Mouse (Mus musculus) lung, embryonic 14.5 days (tissue): Measurements from ENCODE around the gene Asic3. TPM values are rescaled to one million over a fixed set of nuclear protein-coding genes. Genes with fewer than 3 reads are reported as not detected.

Experiments used
- ATAC-seq: fragments of 200-750 bp; cut with Nextera tagmentation; 2 replicates; pipeline ENCODE4 v1.8.0; 2017; ENCODE audit warnings: mild to moderate bottlenecking, moderate TSS enrichment, moderate library complexity; ENCODE audit not compliant: insufficient read depth
- DNase-seq: peaks from one replicate; pipeline ENCODE4 v3.0.0-alpha.2; 2015
- H3K27ac ChIP-seq: fragments of 300-500 bp; sonication (generic); 2 replicates; pipeline ENCODE4 v1.5.1; 2014; ENCODE audit warnings: low read depth, mild to moderate bottlenecking, moderate library complexity
- H3K27me3 ChIP-seq: fragments of 300-500 bp; sonication (generic); 2 replicates; pipeline ENCODE4 v1.6.1; 2014; ENCODE audit warnings: low read length, control low read depth; ENCODE audit not compliant: insufficient read depth
- H3K36me3 ChIP-seq: fragments of 300-500 bp; sonication (generic); 2 replicates; pipeline ENCODE4 v1.6.1; 2014; ENCODE audit warnings: control low read depth; ENCODE audit not compliant: insufficient read depth
- H3K4me1 ChIP-seq: fragments of 300-500 bp; sonication (generic); 2 replicates; pipeline ENCODE4 v1.6.1; 2014; ENCODE audit warnings: antibody characterized with exemption, control low read depth; ENCODE audit not compliant: insufficient read depth
- H3K4me2 ChIP-seq: fragments of 300-500 bp; sonication (generic); 2 replicates; pipeline ENCODE4 v1.6.1; 2014; ENCODE audit warnings: mild to moderate bottlenecking
- H3K4me3 ChIP-seq: fragments of 300-500 bp; sonication (generic); 2 replicates; pipeline ENCODE4 v1.5.1; 2014; ENCODE audit warnings: low read depth, low read length
- H3K9ac ChIP-seq: fragments of 300-500 bp; sonication (generic); 2 replicates; pipeline ENCODE4 v1.6.1; 2014
- H3K9me3 ChIP-seq: fragments of 300-500 bp; sonication (generic); 2 replicates; pipeline ENCODE4 v1.6.1; 2016; ENCODE audit warnings: low read depth, low read length, control low read depth
- CTCF ChIP-seq: IDR thresholded peaks from 2 replicates; pipeline ENCODE4 v1.5.1; 2016; ENCODE audit warnings: antibody characterized with exemption, low read depth
- WGBS: fragments of 180-500 bp; shearing (Covaris S2); extraction: QIAGEN DNeasy Blood & Tissue Kit; methylation state at CpG from one replicate; pipeline ENCODE4 v1.1.7; 2014; 5-methylcytosine and 5-hydroxymethylcytosine counted together
- polyA plus RNA-seq: library from polyadenylated mRNA; unstranded; fragments of >200 nt; fragmentation: Nextera tagmentation; extraction: Ambion mirVana; gene quantifications from 2 replicates; pipeline ENCODE4 v1.2.1, GENCODE M21; 2014

The Asic3 gene
- polyA plus RNA-seq, 1 experiment from 2014 or later = not detected

DNA sequence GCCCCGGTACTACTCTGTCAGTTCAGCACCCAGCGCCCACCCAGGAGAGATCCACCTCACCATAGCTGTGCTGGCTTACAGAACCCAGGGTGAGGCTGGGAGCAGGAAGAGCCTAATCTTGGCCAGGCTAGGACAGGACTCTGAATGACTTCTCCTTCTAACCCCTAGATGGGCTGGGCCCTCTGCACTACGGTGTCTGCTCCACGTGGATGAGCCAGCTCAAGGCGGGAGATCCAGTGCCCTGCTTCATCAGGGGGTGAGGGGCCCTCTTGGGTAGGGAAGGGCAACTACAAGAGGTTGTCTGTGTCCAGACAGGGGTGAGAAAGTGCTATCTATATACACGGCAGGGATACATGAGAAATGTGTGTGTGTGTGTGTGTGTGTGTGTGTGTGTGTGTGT is 31.7 kb upstream of the Asic3 start:
- Histone ChIP-seq H3K9ac (no peak overlapping the region), H3K27me3 (peaks cover 7% of the 10 kb centered on the region; the same call in 1 of the 2 replicates), H3K27ac (no peak overlapping the region), H3K36me3 (no peaks in the 10 kb centered on the region), H3K4me2 (no peak overlapping the region), H3K4me1 (no peaks in the 10 kb centered on the region), H3K9me3 (no peaks in the 10 kb centered on the region), H3K4me3 (no peak overlapping the region)
- no peak for TF ChIP-seq CTCF
- 62% methylated on average over 6 of the region's 6 CpGs for WGBS
- ATAC-seq = no peak
- no peak for DNase-seq

GRCm38 (mm10) chr5:24381988-24382387 is 31.2 kb upstream of the Asic3 start:
- H3K9ac ChIP-seq = no peak overlapping the region
- H3K4me3 ChIP-seq = no peak overlapping the region
- H3K27me3 ChIP-seq = peaks cover 12% of the 10 kb centered on the region; the same call in 1 of the 2 replicates
- H3K4me1 ChIP-seq = no peaks in the 10 kb centered on the region
- no peak overlapping the region for H3K4me2 ChIP-seq
- no peak overlapping the region for H3K27ac ChIP-seq
- TF ChIP-seq CTCF = no peak
- H3K9me3 ChIP-seq = no peaks in the 10 kb centered on the region
- 74% methylated on average over 2 of the region's 2 CpGs for WGBS
- H3K36me3 ChIP-seq = no peaks in the 10 kb centered on the region
- DNase-seq = no peak
- ATAC-seq = no peak

DNA sequence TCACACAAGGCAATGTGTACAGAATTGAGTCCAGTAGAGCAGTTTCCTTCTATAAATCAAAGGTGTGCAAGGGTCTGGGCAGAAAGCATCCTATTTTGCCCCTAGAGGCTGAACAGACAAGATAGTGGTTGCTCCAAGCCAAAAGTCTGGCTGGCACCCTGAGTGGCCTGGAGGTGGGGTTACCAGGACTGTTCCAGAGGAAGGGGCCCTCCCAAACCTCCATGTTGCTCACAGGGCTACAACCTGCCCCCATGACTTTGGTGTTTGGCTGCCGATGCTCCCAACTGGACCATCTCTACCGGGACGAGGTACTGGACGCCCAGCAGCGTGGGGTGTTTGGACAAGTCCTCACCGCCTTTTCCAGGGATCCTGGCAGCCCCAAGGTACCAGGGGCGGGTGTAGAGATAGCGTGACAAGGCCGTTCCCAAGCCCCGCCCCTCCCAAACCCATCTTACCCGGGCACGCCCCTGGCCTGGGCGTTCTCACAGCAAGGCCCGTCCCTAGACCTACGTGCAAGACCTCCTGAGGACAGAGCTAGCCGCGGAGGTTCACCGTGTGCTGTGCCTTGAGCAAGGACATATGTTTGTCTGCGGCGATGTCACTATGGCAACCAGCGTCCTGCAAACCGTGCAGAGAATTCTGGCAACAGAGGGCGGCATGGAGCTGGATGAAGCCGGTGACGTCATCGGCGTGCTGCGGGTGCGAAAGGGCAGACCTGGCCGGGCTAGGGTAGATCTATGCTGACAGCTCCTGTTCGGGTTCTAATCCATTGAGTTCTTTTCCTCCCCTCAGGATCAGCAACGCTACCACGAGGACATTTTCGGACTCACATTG is 29.9 kb upstream of the Asic3 start:
- peak; percentile 71 for TF ChIP-seq CTCF
- H3K4me3 ChIP-seq = peak overlapping the region; percentile 41
- WGBS = under 1% methylated on average over 34 of the region's 34 CpGs

DNA sequence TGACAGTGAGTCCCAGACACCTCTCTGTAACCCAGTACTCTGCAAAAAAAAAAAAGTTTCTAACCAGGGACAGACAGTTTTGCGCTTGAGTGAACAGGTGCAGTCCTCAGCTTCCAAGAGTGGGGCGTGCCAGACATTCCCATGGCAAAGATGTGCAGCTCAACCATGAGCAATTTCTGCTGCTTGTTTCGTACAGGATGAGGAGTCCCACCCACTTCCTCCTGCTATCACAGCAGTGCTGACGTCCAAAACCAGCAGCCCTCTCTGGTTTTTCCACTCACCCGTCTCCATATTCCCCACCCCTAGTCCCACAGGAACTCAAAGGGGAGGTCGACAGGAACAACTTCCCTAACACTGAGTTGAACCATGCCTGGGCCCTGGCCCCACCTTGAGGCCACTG is 28.8 kb upstream of the Asic3 start:
- Histone ChIP-seq H3K4me2 (no peak overlapping the region), H3K27me3 (peaks cover 32% of the 10 kb centered on the region), H3K9me3 (no peaks in the 10 kb centered on the region), H3K9ac (no peak overlapping the region), H3K36me3 (no peaks in the 10 kb centered on the region), H3K4me3 (no peak overlapping the region), H3K27ac (no peak overlapping the region), H3K4me1 (0 out of 2 replicates have a peak, but pooled peaks cover 4% of the 10 kb centered on the region)
- no peak for DNase-seq
- WGBS = 55% methylated on average over 6 of the region's 6 CpGs
- ATAC-seq = no peak
- no peak for TF ChIP-seq CTCF

More for the DNA sequence above, 29.9 kb upstream of the Asic3 start:
- H3K9me3 ChIP-seq = no peaks in the 10 kb centered on the region
- peak overlapping the region; percentile 69 for H3K4me2 ChIP-seq
- peak overlapping the region; percentile 27 for H3K9ac ChIP-seq
- peak; percentile 89 for ATAC-seq
- 0 out of 2 replicates have a peak, but pooled peaks cover 4% of the 10 kb centered on the region for H3K4me1 ChIP-seq
- H3K36me3 ChIP-seq = no peaks in the 10 kb centered on the region
- no peak overlapping the region for H3K27ac ChIP-seq
- H3K27me3 ChIP-seq = peaks cover 25% of the 10 kb centered on the region
- DNase-seq = peak; percentile 96

GRCm38 (mm10) chr5:24385374-24385773 is 27.8 kb upstream of the Asic3 start:
- Histone ChIP-seq H3K27me3 (peaks cover 32% of the 10 kb centered on the region), H3K9me3 (no peaks in the 10 kb centered on the region), H3K4me1 (0 out of 2 replicates have a peak, but pooled peaks cover 4% of the 10 kb centered on the region), H3K9ac (no peak overlapping the region), H3K27ac (no peak overlapping the region), H3K4me3 (no peak overlapping the region), H3K36me3 (no peaks in the 10 kb centered on the region), H3K4me2 (no peak overlapping the region)
- DNase-seq (no peak), ATAC-seq (no peak)
- 85% methylated on average over 5 of the region's 5 CpGs for WGBS
- TF ChIP-seq CTCF = no peak

DNA sequence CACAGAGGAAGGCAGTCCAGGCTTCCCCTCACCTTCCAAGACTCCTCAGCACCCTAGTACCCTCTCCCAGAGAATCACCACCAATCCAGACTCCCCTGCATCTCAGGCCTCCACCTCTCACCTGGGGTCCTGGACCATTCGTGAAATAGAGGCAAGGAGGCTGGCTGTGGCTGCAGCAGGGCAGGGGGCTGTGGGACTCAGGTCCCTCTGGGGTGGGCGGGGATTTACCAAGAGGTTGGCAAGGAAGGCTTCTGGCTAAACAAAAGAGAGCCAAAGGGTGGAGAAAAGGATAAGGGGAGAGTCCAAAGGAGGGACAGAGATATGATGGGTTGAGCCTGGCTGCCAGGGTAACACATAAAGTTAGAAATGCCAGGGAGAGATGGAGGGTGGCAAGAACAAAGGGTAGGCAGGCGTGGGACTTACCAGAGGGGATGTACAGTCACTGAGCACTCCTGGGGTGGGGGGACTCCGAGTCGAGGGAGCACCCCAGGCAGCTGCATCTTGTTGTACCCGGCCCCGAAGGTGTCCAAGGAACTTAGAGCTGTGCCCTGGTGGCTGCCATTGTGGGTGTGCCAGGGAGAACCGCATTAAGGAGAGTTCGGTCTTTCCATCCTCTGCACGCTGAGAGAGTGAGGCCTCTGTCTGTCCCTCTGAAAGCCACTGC is 27.2 kb upstream of the Asic3 start:
- H3K27me3 ChIP-seq = peaks cover 32% of the 10 kb centered on the region
- no peak overlapping the region for H3K4me2 ChIP-seq
- ATAC-seq (no peak), DNase-seq (no peak)
- H3K36me3 ChIP-seq = no peaks in the 10 kb centered on the region
- WGBS = 82% methylated on average over 10 of the region's 10 CpGs
- H3K9me3 ChIP-seq = no peaks in the 10 kb centered on the region
- no peak for TF ChIP-seq CTCF
- H3K27ac ChIP-seq = no peak overlapping the region
- no peak overlapping the region for H3K4me3 ChIP-seq
- H3K4me1 ChIP-seq = 0 out of 2 replicates have a peak, but pooled peaks cover 4% of the 10 kb centered on the region
- H3K9ac ChIP-seq = no peak overlapping the region
